Mouse (Mus musculus) megakaryocyte, embryonic 14.5 days (primary cell): ENCODE data around the gene Olfr398. TPM values are rescaled to one million over a fixed set of nuclear protein-coding genes. Genes with fewer than 3 reads are reported as not detected.

Source experiments
- H3K27me3 ChIP-seq: replicated peaks from 2 replicates; pipeline ENCODE3; 2012; ENCODE audit warnings: inconsistent platforms
- H3K36me3 ChIP-seq: replicated peaks from 2 replicates; pipeline ENCODE3; 2012; ENCODE audit warnings: low read length, inconsistent platforms, mixed read lengths
- H3K4me1 ChIP-seq: 2 replicates; pipeline ENCODE4 v1.6.1; 2012; ENCODE audit warnings: inconsistent platforms
- H3K4me3 ChIP-seq: replicated peaks from 2 replicates; pipeline ENCODE3; 2012; ENCODE audit warnings: moderate library complexity, mild to moderate bottlenecking, inconsistent platforms
- H3K9me3 ChIP-seq: 2 replicates; pipeline ENCODE4 v1.6.1; 2012; ENCODE audit warnings: inconsistent platforms
- FLI1 ChIP-seq: IDR thresholded peaks from 2 replicates; pipeline ENCODE4 v1.6.1; 2012; ENCODE audit warnings: low read length, inconsistent platforms, mixed read lengths
- GATA1 ChIP-seq: IDR thresholded peaks from 3 replicates; pipeline ENCODE4 v1.6.1; 2012; ENCODE audit warnings: mixed read lengths, low read length, inconsistent platforms, borderline replicate concordance
- polyA plus RNA-seq: library from polyadenylated mRNA; stranded (reverse); fragments of >175 nt; gene quantifications from 2 replicates; pipeline ENCODE4 v1.2.3, GENCODE M21; 2012; ENCODE audit warnings: low replicate concordance; ENCODE audit not compliant: insufficient read depth

The Olfr398 gene
- not detected in 2 replicates for polyA plus RNA-seq

DNA sequence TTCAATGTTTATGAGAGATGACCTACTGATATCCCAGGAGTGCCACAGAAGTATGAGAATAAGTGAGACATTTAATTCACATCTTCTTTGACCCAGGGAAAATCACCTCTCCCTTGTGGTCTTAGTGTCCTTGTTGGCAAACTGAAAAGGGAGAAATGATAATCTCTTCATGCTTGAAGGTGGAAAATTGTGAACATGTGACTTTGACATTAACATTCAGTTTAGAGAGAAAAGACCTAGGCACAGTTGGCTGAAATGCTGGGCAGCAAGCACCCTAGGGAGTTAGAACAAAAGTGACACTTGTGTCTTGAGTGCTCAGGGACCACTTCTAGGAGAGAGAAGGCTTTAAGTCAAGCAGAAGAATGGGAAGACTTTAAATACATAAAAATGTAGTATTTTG, at the start of gene Olfr398:
Gene Olfr398 (minus strand): TSS at position 101 of the 400 bp plus-strand sequence.
- no peaks in the 10 kb centered on the region for H3K36me3 ChIP-seq
- TF ChIP-seq GATA1 (no peak), FLI1 (no peak)
- no peak within 1 kb of the TSS for H3K4me3 ChIP-seq
- H3K4me1 ChIP-seq, result no peaks in the 10 kb centered on the region
- H3K27me3 ChIP-seq, result no peaks in the 10 kb centered on the region
- H3K9me3 ChIP-seq, result peaks cover 7% of the 10 kb centered on the region; the same call in 1 of the 2 replicates

DNA sequence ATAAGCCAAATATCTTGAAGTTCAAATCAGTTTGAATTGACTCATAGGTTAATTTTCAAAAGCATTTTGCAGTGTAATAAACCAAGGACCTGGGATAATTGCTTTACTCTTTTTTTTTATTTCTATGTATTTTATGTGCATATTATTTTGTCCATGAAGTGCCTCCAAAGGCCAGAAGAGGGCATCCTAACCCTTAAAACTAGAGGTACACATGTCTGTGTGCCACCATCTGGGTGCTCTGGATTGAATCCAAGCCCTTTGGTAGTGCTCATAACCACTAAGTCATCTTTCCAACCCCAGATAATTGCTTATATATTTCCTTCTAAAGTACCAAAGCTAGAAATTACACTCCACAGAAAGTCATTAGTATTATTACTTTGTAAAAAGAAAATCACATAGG, 2.9 kb upstream of the Olfr398 start:
- Histone ChIP-seq H3K27me3 (no peaks in the 10 kb centered on the region), H3K9me3 (0 out of 2 replicates have a peak, but pooled peaks cover 3% of the 10 kb centered on the region), H3K36me3 (no peaks in the 10 kb centered on the region), H3K4me1 (no peaks in the 10 kb centered on the region), H3K4me3 (no peak overlapping the region)
- no peak for TF ChIP-seq GATA1
- no peak for TF ChIP-seq FLI1

DNA sequence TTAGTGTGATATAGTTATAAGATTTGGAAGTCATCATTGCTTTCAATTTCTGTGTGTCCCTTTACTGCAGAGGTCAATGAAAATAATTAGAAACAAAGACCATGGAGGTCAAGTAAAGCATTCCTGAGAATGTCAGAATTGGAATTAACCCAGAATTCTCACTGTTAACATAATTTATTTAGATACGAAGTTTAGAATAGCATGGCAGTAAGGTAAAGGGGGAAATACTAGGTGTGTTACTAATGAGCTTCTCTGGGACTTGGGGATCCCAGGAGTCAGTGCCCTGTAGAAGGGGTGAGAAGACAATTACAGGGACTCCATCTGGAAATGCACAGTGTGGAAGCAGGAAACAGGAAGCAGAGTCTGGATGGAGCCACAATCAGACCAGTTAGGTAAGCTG, 29.7 kb downstream of the Olfr398 start, which contains the start of gene Olfr397:
Gene Olfr397 (plus strand): TSS at position 301 of the 400 bp plus-strand sequence.
- no peak within 1 kb of the TSS for H3K4me3 ChIP-seq
- no peaks in the 10 kb centered on the region for H3K36me3 ChIP-seq
- H3K9me3 ChIP-seq, result no peaks in the 10 kb centered on the region
- H3K27me3 ChIP-seq, result no peaks in the 10 kb centered on the region
- no peaks in the 10 kb centered on the region for H3K4me1 ChIP-seq
- TF ChIP-seq FLI1, result no peak
- TF ChIP-seq GATA1, result no peak

DNA sequence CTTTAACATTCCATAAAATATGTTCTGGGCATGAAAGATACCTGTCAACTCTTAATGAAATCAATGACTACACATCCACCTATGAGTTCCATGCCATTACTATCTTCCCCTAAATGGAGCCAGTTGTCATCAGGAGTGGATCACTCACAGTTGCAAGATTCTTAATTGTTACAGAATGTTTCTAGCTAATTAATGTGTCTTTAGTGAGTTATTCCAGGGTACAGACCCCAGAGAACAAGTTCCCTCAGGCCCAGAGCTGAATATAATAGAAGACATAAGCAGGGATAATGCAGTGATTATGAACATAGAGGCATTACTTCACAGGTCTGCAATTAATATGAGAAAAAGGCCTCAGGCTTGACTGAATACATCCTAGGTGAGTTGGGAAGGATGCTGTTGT, 53.8 kb downstream of the Olfr398 start, which contains the start of gene Olfr23:
Gene Olfr23 (plus strand): TSS at position 301 of the 400 bp plus-strand sequence.
- Histone ChIP-seq H3K36me3 (no peaks in the 10 kb centered on the region), H3K4me3 (no peak within 1 kb of the TSS), H3K27me3 (no peaks in the 10 kb centered on the region), H3K9me3 (no peaks in the 10 kb centered on the region), H3K4me1 (no peaks in the 10 kb centered on the region)
- TF ChIP-seq GATA1 (no peak), FLI1 (no peak)

Other genes starting within 250 kb of the Olfr398 start
- not detected in 2 replicates for gene Olfr389, start 209.7 kb downstream of the Olfr398 start, polyA plus RNA-seq
- not detected in 2 replicates for gene Olfr390, start 207.4 kb downstream of the Olfr398 start, polyA plus RNA-seq
- gene Olfr391-ps, start 187.4 kb downstream of the Olfr398 start, polyA plus RNA-seq, result 0.30 TPM in 1 of 2 replicates, not detected in the other
- not detected in 2 replicates for gene Olfr392, start 173.4 kb downstream of the Olfr398 start, polyA plus RNA-seq
- not detected in 2 replicates for gene Olfr393, start 139.0 kb downstream of the Olfr398 start, polyA plus RNA-seq
- 0.49 TPM in 1 of 2 replicates, not detected in the other for gene Olfr394, start 99.6 kb downstream of the Olfr398 start, polyA plus RNA-seq
- not detected in 2 replicates for gene Olfr395, start 81.1 kb downstream of the Olfr398 start, polyA plus RNA-seq
- not detected in 2 replicates for gene Olfr23, start 53.7 kb downstream of the Olfr398 start, polyA plus RNA-seq
- not detected in 2 replicates for gene Olfr397, start 29.6 kb downstream of the Olfr398 start, polyA plus RNA-seq
- gene Olfr139, start 66.1 kb upstream of the Olfr398 start, polyA plus RNA-seq, result not detected in 2 replicates
- not detected in 2 replicates for gene Olfr399, start 66.2 kb upstream of the Olfr398 start, polyA plus RNA-seq
- gene Zfp616, start 79.5 kb upstream of the Olfr398 start, polyA plus RNA-seq, result not detected in 2 replicates
- gene Olfr401, start 123.3 kb upstream of the Olfr398 start, polyA plus RNA-seq, result not detected in 2 replicates
- not detected in 2 replicates for gene Olfr402, start 163.1 kb upstream of the Olfr398 start, polyA plus RNA-seq
- gene Olfr403, start 195.8 kb upstream of the Olfr398 start, polyA plus RNA-seq, result not detected in 2 replicates
- gene Olfr43, start 221.0 kb upstream of the Olfr398 start, polyA plus RNA-seq, result not detected in 2 replicates